Mouse (Mus musculus) cortical plate, adult 2 months (tissue): Measurements from ENCODE around the gene Ddx1. TPM values are rescaled to one million over a fixed set of nuclear protein-coding genes. Genes with fewer than 3 reads are reported as not detected.

ENCODE experiments used
- H3K27ac ChIP-seq: fragments of 200-500 bp; 2 replicates; pipeline ENCODE4 v1.5.1; 2012; ENCODE audit warnings: low read length, control low read depth, inconsistent platforms; ENCODE audit not compliant: insufficient read depth
- H3K4me1 ChIP-seq: fragments of 200-500 bp; 2 replicates; pipeline ENCODE4 v1.6.1; 2011; ENCODE audit warnings: low read length; ENCODE audit not compliant: control insufficient read depth, insufficient read depth
- H3K4me3 ChIP-seq: fragments of 200-500 bp; 2 replicates; pipeline ENCODE4 v1.5.1; 2011; ENCODE audit warnings: mild to moderate bottlenecking, low read length, control low read depth; ENCODE audit not compliant: insufficient read depth
- CTCF ChIP-seq: fragments of 200-500 bp; IDR thresholded peaks from 2 replicates; pipeline ENCODE4 v1.5.1; 2011; ENCODE audit warnings: mild to moderate bottlenecking, control low read depth, low read length; ENCODE audit not compliant: insufficient read depth; ENCODE audit errors: extremely low read depth
- POLR2A ChIP-seq: fragments of 200-500 bp; IDR thresholded peaks from 2 replicates; pipeline ENCODE4 v1.6.1; 2011; ENCODE audit warnings: mild to moderate bottlenecking, low read length, control low read depth; ENCODE audit not compliant: insufficient read depth; ENCODE audit errors: extremely low read depth
- polyA plus RNA-seq: library from polyadenylated mRNA; depleted of rRNA; stranded (reverse); fragments of >200 nt; gene quantifications from 2 replicates; pipeline ENCODE4 v1.2.3, GENCODE M21; 2012; rRNA removed

Ddx1 gene
- polyA plus RNA-seq, 1 experiment: 64.1 TPM

DNA sequence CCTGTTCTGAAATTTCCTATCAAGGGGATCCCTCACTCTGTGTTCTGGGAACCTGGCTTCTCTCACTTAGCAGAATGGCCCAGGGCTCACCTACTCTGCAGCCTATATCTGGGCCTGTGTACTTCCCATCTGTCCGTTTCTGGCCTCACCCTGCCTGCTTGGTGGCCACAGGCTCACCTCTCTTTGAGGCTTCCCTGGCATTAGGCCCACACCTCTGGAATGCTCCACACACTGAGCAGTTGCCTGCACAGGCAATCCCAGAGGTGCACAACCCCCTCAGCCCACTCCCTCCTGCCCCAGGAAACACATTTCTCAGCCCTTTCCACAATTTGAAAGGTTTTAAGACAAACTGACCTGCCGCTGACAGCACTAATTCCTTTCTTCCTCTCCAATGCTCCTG lies 72.9 kb downstream of the Ddx1 start:
- TF ChIP-seq POLR2A (no peak), CTCF (no peak)
- Histone ChIP-seq H3K4me1 (0 out of 2 replicates have a peak, but pooled peaks cover 3% of the 10 kb centered on the region), H3K4me3 (no peak overlapping the region), H3K27ac (no peak overlapping the region)

DNA sequence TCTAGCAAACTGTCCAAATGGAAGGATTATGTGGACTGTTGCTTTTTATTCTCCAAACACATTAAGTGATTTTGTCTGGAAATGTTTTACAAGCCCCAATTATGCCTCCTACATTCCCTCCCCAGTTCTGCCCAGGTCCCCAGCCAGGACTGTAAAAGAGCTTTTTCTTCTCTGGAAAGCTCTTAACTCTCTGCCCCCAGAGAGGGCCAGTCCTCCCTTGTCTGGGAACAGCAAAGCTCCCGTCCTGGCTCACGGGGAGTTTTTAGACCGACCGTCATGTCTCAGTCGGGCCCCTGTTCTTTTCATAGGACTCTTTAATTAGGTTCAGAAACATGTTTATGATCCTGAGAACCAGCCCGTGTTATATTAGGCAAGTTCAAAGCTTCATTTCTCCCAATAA lies 75.0 kb downstream of the Ddx1 start:
- Histone ChIP-seq H3K27ac (no peak overlapping the region), H3K4me3 (no peak overlapping the region), H3K4me1 (no peaks in the 10 kb centered on the region)
- TF ChIP-seq CTCF (no peak), POLR2A (no peak)

DNA sequence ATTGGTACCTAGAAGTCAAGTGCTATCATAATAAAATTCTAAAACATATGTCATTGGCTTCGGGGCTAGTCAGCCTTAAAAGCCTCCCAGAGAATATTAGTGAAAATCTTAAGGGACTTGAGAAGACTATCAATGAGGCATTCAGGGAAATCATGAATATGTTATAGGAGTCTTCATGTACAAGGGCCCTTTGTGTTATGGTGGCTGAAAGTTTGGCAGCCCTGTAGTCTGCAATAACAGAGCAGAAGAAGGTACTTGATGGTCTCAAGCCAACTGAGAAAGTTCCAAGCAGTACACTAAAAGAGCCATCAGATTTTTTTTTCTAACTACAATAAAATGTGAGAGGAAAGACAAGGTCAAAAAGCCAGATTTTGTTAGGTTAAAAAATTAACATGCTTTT lies 80.9 kb downstream of the Ddx1 start:
- Histone ChIP-seq H3K4me1 (peaks cover 4% of the 10 kb centered on the region; the same call in 1 of the 2 replicates), H3K4me3 (no peak overlapping the region), H3K27ac (no peak overlapping the region)
- TF ChIP-seq CTCF (no peak), POLR2A (no peak)

DNA sequence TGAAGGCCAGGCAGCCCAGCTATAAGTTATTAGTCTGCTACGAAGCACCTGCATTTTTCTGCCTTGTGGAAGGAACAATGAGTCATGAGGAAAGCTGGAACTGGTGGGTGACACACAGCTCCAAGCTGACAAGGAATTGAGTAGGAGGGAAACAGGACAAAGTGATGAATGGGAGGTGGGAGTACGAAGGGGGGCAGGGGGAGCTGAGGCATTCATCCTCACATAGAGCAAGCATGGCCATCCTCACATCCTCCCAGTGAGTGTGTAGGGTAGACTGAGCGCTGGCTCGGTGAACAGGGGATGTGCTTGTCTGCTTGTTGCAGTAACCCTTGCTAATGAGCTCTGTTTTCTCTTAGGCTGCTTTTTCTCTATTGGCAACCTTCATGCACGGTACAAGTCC lies 81.9 kb downstream of the Ddx1 start:
- TF ChIP-seq CTCF: no peak
- no peak for TF ChIP-seq POLR2A
- Histone ChIP-seq H3K4me1 (peaks cover 4% of the 10 kb centered on the region; the same call in 1 of the 2 replicates), H3K4me3 (no peak overlapping the region), H3K27ac (no peak overlapping the region)

Other genes with a start within 250 kb of the Ddx1 start
- gene Nbas, start 19.9 kb upstream of the Ddx1 start, polyA plus RNA-seq: 24.7 and 25.7 TPM in 2 replicates